Mouse (Mus musculus) spleen, adult 2 months (tissue): ENCODE results near the gene Stat5a.

Source experiments
- CTCF ChIP-seq: fragments of 200-500 bp; IDR thresholded peaks from 2 replicates; pipeline ENCODE4 v1.5.1; 2011; ENCODE audit warnings: mild to moderate bottlenecking, inconsistent platforms; ENCODE audit not compliant: insufficient read depth, insufficient read length, insufficient replicate concordance; ENCODE audit errors: extremely low read depth
- POLR2A ChIP-seq: fragments of 200-500 bp; IDR thresholded peaks from 2 replicates; pipeline ENCODE4 v1.6.1; 2011; ENCODE audit warnings: low read depth, low read length, inconsistent platforms

- TF ChIP-seq CTCF, result no peak
- TF ChIP-seq POLR2A, result no peak
These were observed 58.9 kb downstream of the Stat5a start for GRCm38 (mm10) chr11:100918007-100918406.
